Mouse (Mus musculus): ENCODE measurements around the gene Egfem1.

DNA sequence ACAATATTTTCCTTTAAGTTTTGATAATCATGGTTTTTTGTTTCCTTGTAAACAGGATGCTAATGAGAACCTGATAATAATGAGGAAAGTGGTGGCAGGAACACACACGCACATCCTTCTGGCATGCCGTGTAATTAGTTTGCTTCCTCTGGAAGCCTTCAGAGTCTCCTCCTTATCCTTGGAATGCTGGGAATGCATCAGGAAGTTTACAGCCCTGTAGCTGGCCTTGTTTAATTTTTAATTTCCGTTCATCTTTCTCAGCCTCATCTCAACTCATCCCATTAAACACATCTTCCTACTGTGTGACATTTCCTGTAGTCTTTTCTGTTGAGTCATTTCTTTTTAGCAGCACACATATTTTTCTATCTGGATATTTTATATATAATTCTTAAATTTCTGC lies 161.8 kb downstream of the Egfem1 start:
- TF ChIP-seq CTCF (IDR thresholded peaks at IDR 0.05; ENCODE audit: low read depth) (no peak), EP300 (IDR thresholded peaks at IDR 0.05; ENCODE audit: low read depth) (no peak)
